Mouse (Mus musculus) adrenal gland, postnatal 25 days (tissue): Measurements from ENCODE around the gene Cnnm3. TPM values are rescaled to one million over a fixed set of nuclear protein-coding genes. Genes with fewer than 3 reads are reported as not detected.

Source experiments
- DNase-seq: peaks from one replicate; pipeline ENCODE4 v3.0.0; 2021; ENCODE audit warnings: mixed read lengths
- long read RNA-seq: library from polyadenylated mRNA; stranded (forward); transcript quantifications from one replicate; pipeline ENCODE4 v2.0.0, GENCODE M21; 2021
- total RNA-seq: library from RNA; stranded (reverse); gene quantifications from 2 replicates; pipeline ENCODE4 v1.2.3, GENCODE M21; 2021

The Cnnm3 gene
- 36.7 and 53.2 TPM in 2 replicates for total RNA-seq
- long read RNA-seq, full-length matches to known transcripts = 5 of 17 reads
- long read RNA-seq, partial matches to known transcripts = 8 of 17 reads
- long read RNA-seq, other reads (novel, unspliced or antisense) = 4 of 17 reads

DNA sequence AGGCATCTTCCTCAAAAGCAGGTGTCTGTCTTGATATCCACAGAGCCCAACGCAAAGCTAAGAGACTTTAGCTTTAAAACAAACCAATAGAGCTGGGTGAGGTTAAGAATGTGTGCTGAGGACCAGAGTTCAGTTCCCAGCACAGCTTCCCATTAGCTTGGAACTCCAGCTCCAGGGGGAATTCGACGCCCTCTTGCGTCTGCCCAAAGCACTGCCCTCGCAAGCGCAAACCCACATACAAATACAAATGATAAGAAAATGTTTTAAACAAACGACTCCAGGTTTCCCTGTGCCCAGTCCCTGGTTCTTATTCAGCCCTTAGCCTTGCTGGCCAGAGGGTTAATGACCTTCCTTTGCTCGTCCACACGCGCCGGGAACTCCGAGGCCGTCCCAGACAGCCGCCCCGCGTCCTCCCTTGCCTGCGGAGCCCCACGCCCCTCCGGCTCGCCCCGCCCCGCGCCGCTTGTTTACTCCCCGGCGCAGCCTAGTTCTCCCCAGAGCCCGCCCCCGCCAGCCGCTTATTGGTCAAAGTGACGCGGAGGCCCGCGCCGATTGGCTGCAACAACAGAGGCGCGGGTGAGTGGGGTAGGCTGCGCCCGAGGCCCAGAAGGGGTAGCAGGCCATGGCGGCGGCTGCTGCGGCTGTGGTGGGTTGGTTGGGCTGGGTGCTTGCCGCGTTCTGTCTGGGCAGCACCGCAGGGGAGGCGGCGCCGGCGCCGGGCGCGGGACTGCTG lies at the start of gene Cnnm3:
Gene Cnnm3 (plus strand): TSS at position 579 of the 733 bp plus-strand sequence.
- peak; percentile 100 for DNase-seq

DNA sequence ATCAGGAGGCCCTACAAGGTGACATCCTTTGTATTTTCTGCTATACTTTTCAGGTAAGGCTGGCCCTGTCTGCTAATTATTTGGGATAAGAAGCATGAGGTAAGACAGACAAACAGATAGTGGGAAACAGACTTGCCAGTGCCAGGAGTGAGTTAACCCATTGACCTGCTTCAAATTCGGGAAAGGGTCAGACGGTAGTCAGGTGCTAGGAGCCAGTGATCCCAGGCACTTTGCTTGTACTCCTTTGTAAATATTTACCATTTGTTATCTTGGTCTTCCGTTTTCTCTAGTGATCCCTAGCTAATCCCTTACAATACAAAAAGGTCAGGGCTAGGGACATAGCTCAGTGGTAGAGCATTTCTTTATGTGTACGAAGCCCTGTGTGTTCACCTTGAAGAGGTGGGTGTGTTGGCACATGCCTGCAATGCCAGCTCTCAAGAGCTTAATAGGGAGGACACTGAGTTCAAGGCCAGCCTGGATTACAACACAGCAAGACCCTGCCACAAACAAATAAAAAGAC lies 46.0 kb upstream of the Cnnm3 start:
- DNase-seq = no peak

DNA sequence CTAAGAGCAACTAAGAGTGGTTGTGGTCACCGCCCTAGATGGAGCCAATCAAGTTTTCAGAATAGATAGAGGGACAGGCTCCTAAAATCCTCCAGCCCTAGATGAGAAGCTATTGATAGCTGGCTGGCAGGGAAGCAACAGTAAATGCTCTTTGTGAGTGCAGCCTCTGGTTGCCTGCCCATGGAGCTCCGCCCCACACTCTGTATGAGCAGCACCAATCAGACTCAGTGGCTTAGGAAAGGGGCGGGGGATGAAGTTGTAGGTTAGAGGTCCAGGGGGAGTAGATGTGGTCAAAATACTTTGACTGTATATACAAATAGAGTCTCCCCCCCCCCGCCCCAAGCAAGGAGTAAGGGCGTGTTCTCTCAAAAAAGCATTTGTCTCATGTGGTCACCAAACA lies 44.2 kb upstream of the Cnnm3 start:
- DNase-seq = no peak

DNA sequence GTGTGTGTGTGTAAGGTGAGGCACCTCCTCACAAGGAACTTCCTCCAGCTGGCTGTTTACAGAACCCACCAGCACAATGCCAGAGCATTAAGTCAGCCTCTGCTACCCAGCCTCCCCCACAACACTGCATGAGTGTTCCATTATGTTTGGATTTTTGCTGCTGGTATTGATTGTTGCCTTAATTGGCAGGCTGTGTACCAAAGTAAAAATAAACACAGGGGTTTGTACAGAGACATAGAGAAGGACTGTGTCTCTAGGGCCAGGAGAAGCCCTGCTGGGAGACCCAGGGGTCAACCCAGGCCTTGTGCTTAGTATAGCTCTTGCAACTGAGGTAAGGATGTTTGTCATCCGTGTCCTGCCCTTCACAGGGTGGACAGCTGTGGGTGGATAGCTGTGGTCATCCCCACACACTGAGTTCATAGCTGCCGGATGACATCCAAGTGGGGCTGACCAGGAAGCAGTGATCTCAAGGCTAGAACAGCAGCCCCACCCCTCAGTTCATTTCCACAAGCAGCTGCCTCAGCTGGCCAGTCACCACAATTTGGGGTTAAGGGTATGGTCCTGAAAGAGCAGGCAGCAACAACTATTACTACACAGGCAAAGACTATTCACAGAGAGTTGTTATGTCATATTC lies 41.7 kb upstream of the Cnnm3 start:
- DNase-seq = no peak

DNA sequence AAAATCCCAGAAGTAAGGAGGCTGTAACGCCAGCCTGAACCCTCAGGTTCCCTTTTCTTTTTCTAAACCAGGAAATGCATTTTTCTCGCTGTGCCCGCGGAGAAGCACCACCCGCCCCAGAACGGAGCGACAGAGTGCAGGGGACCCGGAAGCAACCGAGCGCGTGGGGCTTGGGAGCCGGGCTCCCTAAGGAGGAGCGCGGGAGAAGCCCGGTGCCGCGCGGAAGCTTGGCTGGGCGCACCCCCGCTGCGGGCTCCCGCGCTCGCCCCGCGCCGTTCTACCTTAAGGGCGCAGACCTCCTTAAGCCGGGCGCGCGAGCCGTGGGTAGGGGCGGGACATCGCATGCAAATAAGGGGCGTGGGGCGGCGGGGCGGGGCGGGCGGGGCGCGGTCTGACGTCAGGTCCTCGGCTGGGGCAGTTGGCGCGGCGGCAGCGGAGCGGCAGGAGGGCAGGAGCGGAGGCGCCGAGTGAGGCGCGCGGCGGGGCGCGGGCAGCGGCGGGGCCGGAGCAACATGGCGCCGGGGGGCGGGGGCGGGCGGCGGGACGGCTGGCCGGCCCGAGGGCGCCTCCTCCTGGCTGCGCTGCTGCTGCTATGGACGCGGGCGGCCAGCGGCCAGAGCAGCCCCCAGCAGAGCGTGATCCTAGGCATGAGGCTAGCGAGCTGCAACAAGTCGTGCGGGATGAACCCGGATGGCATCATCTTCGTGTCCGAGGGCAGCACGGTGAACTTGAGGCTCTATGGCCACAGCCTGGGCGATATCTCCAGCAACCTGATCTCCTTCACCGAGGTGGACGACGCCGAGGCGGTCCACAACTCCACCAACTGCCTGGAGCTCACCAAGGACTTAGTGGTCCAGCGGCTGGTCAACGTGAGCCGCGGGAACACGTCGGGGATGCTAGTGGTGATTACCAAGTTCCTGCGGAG lies 40.2 kb upstream of the Cnnm3 start, which contains the start of gene Cnnm4:
Gene Cnnm4 (plus strand): TSS at position 440 of the 925 bp plus-strand sequence.
- peak; percentile 92 for DNase-seq

DNA sequence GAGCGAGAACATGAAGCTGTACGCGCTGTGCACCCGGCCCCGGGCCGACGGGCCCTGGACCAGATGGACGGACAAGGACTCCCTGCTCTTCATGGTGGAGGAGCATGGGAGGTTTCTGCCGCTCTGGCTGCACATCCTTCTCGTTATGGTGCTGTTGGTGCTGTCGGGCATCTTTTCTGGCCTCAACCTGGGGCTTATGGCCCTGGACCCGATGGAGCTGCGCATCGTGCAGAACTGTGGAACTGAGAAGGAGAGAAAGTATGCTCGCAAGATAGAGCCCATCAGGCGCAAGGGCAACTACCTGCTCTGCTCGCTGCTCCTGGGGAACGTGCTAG lies 39.6 kb upstream of the Cnnm3 start:
- DNase-seq = no peak

DNA sequence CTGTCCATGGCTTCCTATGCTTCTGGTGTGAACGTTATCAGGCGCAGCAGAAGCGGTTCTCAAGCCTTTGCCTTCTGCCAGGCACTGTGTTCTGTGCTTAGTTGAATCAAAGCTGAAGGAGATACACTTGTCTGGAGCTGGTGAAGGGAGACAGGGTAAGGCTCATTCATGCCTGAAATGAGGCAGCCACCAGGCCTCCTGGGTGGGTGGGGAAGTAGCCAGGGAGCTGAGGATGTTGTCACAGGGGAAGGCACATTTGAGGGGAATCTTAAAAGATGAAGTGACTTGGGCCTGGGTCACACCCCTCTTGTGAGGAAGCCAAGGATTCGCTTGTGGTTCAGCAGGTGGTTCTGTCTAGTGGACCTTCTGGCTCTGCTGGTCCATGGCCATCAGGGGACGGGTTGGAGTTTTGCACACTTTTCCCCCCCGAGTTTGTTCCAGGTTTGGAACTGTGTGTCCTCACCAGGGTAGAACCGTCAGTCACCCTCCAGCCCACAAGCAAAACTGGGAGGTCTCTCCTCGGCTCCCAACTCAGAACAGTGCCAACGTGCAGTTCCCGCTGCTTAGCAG lies 38.4 kb upstream of the Cnnm3 start:
- no peak for DNase-seq

DNA sequence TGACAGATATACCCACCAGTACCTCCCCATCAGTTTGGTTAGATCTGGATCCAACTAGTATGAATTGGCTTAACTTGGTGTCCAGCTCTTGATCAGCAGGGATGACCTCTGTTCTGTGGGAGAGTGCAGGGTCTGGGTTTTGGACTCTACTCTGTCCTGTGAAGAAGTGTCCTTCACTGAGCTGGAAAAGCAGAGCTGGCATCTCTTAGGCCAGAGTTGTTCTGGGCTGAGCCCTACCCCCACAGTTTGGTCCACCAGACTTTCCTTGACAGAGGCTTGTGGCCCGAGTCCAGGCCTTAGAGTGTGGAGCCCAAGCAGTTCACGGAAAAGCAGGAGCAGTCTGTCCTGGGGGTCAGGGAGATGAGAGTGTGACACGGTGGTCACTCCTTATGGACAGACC lies 37.0 kb upstream of the Cnnm3 start:
- no peak for DNase-seq

DNA sequence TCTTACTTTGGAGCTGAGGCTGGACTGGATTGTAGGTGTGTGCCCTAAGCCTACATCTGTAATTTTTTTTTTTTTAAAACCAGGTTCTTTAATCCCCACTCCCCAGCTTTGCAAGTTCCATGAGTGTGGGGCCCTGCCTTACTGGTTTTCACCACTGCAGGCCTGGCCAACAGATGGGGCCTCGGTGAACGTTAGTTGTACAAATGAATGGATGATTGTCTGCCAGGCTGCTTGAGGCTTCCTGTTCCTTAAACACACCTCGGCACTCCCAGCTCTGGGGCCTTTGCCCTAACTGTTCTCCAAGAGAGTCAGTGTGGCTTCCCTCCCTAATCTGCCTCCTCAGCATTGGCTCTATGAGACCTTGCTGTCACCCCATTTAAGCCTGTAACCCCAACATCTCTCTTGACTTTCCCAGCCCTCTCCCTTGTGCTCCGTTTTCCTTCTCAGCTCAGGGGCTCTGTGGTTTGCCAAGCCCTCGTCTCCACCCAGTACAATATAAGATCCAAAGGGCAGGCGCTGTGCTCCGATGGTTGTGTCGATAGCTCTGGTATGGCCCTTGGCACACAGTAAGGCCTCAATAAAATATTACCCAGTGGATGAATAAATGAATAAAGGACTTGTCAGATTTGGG lies 36.1 kb upstream of the Cnnm3 start:
- DNase-seq = no peak

DNA sequence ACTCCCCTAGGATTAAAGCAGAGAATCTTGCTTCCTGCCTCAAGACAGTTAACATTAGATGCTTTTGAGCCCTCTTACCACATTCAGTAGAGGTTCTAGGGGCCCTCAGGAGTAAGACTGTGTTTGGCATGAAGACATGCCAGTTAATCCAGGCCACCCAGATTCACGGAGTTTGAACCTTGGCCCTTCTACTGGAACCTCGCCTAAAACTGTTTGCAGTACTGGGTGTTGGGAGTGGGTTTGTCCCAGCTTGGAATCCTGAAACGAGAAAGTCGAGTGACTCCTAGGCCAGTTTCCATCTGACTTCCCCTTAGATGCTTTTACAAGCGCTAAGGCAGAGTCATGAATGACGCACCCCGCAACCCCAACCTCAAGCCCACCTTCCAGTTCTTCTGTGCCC lies 35.2 kb upstream of the Cnnm3 start:
- DNase-seq = no peak

DNA sequence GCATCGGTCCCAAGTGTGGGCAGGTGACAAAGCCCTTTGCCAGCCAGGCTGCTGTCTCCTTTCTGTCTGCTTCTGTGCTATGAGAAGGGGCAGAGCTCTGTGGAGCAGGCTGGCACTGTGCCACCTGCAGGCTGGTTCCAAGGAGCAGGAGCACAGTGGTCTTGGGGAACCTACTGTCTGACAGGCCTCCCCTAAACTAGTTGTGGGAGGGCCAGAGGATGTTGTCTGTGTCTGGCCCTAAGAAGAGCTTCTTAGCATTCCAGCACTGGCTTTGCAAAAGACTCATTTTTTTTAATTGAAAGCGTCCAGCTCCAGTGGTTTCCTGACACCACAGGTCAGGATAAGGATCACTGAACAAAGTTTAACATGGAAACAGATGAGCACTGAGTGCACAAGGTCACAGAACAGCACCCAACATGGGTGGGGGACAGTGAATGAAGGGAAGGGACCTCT lies 33.3 kb upstream of the Cnnm3 start:
- no peak for DNase-seq

DNA sequence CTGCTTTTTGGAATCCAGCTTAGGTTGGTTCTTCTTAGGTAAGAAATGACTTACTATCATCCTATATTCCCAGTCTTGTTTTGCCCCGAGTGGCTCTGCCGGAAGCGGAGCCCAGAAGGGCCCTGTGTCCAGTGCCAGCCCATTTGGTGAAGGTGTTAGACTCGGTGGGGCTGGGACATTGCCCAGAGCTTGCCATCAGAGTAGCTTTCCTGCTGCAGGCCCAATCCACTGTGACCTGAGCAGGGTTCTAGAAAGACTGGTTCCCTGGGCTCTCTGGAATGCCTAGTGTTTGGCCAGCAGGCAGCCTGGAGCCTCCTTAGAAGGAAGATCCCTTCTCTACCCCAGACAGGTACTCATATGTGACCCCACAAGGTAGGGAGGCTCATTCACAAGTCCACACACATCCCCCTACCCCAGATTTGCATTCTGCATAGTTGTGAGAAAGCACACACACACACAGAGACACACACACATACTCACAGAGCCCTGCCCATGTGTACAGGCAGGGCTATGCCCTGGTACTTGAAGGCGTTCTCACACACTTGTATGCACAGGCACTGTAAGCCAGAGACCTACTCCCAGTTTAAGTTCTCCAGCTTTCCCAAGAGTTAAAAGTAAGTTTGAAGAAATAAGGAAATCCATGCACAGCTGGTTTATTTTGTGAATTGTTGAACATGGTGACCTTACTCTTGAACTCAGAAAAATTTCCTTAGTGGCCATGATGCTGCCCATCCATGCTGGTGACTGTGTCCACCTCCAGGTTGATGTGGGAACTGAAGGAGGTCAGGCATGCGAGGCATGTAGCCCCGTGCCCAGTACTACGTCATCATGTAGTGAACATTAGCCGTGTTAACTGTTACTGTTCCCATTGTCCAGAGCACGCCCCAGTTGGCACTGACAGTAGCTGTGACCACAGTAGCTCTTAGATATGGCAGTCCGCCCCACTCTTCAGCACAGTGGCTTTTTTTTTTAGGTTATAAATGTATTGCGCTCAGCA lies 31.5 kb upstream of the Cnnm3 start:
- no peak for DNase-seq

DNA sequence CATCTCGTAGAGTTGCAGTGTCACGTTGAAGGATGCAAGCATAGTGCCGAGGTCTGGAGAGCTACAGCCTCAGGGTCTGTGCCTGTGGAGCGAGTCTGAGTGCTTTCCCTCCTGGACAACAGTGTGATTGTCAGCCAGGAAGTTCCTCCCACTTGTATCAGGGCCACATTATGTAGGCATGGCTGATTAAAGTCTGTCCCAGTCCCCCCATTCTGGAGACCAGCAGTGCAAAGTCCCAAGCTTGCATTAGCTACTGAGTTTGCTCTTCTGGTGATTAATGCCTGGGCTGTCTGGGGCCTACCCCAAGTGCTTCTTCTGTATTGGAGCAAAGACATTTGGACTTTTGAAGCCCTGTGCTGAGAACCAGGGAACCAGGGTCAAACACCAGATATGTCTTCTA lies 27.8 kb upstream of the Cnnm3 start:
- no peak for DNase-seq

DNA sequence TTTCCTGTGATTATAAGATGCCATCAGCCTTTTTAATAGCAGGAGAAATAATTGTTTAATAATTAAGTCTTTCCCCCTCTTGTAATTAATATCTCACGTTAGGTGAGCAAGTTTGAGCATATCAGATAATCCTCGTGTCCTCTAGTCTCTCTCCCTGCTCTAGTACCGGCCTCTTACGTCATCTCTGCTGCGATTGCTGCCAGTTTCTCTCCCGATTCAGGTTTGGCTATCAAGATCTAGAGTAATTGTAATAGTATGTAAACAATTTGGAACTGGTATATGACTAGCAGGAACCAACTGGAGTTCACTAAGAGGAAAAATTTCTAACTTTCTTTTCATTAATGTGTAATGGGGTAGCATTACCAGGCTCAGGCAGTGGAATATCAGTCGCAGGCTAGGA lies 26.6 kb upstream of the Cnnm3 start:
- DNase-seq = no peak

DNA sequence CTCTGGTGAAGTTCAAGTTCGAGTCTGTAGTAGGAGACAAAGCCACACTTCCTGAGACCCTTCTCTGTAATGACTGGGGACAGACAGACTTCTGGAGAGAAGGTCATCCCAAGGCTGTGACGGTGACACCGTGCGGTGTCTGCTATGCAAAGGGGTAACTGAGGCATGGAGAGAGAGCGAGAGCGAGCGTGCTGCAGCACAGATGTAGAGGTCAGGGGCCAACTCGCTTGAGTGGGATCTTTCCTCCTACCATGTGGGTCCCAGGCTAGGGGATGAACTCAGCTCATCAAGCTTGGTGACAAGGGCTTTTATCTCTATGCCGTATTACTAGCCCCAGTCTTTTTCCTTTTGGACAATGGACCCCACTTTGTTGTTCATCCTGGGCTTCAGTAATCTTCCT lies 24.6 kb upstream of the Cnnm3 start:
- no peak for DNase-seq

DNA sequence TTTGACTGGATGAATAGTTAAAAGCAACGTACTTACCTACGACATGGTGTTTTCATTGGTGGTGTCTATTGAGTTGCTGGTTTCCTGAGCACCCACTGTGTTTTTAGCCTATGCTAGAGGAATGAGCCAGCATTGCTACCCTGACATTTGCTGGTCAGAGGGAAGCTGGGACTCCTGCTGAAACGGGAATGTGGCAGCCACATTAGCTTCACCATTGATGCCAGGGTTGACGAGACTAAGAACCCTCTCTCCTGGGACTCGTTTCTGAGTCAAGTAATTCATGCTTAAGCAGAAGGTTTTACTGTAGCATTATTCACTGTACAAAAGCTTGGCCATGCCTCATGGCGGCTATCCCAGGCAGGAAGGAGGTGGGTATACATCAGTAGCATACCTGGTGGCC lies 22.0 kb upstream of the Cnnm3 start:
- no peak for DNase-seq

DNA sequence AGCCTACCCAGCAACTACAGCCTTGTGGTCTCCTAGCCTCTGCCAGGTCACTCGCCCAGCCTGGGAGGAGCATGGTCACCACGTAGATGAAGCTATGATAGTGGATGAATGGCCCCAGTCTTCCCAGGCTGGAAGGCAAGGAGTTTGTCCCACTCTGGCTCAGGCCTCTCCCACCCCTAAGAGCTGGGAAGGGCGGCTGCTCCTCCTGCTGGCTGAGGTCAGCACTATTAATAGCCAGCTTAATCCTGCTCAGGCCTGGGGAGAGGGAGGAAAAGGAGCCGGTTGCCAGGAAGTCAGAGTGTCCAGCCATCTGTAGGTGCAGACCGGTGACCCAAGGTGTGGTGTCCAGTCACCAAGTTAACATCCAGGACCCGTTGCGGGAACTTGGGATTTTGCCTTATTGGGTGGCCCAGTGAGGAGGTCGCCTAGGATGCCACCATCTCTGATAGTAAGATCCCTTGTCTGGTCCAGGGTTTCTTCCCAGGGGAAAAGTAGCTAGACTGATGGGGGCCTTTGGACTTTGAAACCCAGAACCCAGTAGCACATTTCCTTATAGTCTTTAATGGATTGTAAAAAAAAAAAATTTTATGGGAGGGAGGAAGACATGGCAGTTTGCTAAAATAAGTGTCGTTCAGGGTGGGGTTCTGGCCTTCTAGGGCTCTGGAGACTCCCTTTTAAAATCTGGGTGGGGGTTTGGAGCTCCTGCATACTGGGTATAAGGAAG lies 19.1 kb upstream of the Cnnm3 start:
- DNase-seq = peak; percentile 43

DNA sequence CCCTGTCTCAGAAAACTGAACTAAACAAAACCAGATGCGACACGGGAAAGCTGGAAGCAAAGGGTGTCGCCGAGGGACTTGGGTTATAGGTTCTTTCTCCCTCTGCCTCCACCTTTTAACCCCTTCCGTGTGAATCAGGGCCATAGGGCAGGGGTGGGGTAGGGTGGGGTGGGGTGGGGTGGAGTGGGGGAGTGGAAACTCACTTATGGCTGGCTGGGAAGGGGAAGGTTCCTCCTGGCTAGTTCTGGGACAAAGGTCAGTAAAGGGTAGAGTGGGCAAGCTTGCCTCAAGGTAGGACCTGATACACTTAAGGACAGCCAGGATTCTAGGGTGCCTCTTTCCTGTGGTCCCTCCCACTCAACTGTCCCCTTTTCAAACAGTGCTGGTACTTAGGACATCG lies 18.4 kb upstream of the Cnnm3 start:
- no peak for DNase-seq

DNA sequence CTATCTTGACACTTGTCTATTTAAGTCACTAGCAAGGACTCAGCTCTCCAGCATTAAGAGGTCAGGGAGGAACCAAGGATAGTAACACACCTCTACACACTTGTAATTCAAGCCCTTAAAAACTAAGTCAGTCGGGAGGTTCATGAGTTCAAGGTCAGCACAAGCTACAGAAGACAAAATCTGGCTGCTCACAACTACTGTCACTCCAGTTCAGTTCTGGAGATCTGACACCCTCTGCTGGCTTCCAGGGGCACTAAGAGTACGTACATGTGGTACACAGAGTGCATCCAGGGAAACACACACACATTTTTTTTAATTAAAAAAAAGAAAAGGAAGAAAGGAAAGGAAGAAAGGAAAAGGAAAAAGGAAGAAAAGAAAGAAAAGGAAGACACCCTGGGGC lies 14.9 kb upstream of the Cnnm3 start:
- no peak for DNase-seq

DNA sequence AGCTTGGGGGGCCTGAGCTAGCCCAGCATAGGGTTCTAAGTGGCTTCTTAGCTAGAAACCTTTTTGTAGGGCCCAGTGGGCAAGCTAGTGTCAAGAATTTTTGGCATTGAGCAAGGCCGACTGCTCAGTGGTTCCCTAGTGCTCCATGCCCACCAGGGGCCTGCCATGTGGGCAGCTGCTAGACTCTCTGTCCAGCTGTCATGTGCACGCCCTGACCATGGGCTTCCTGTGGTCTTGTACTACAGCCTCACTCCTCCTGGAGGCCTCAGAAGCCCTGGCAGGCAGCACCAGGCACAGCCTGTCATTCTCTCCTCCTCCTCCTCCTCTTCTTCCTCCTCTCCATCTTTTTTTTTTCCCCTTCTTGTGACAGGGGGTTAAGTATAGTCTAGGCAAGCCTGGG lies 14.4 kb upstream of the Cnnm3 start:
- no peak for DNase-seq
